Mouse (Mus musculus) layer of hippocampus, postnatal 25 days (tissue): Measurements from ENCODE around the gene Snrnp200. TPM values are rescaled to one million over a fixed set of nuclear protein-coding genes. Genes with fewer than 3 reads are reported as not detected.
"Not testable (repeated sequence)": the region's sequence is repeated elsewhere in the genome, so short reads cannot be mapped to it uniquely, and the experiment has no call there.

Experiments
- DNase-seq, 2 experiments: peaks; one replicate each; pipeline ENCODE4 v3.0.0; 2022; ENCODE audit warnings: mixed read lengths in 2 of 2, low spot score in 1 of 2; ENCODE audit errors: extremely low spot score in 1 of 2
- total RNA-seq, 2 experiments: library from RNA; stranded (reverse); gene quantifications; 2 replicates each; pipeline ENCODE4 v1.2.3; 2021

Snrnp200 gene
- total RNA-seq, 2 experiments from 2014 or later = 84.2 to 88.6 TPM

- DNase-seq = no peak
Measured at GRCm38 (mm10) chr2:127251880-127252527, 43.8 kb downstream of the Snrnp200 start.

- no peak for DNase-seq
Measured at GRCm38 (mm10) chr2:127252787-127253186, 44.6 kb downstream of the Snrnp200 start.

GRCm38 (mm10) chr2:127254604-127255134 lies 46.5 kb downstream of the Snrnp200 start:
- no peak for DNase-seq

- DNase-seq = no peak
Measured at GRCm38 (mm10) chr2:127255294-127255693, 47.1 kb downstream of the Snrnp200 start.

- no peak for DNase-seq
Measured at GRCm38 (mm10) chr2:127259340-127259739, 51.2 kb downstream of the Snrnp200 start.

- no peak for DNase-seq
Measured at GRCm38 (mm10) chr2:127262480-127262879, 54.3 kb downstream of the Snrnp200 start.

- DNase-seq = no peak
Measured at GRCm38 (mm10) chr2:127267854-127268253, 59.7 kb downstream of the Snrnp200 start.

GRCm38 (mm10) chr2:127269491-127270299 lies 61.5 kb downstream of the Snrnp200 start, which contains the start of gene Stard7:
Gene Stard7, plus strand, starts transcription at chr2:127270218.
- DNase-seq = peak in 1 of 2 experiments; percentile 79

- peak; percentile 62 to 85 for DNase-seq
Measured at GRCm38 (mm10) chr2:127270300-127271041, 62.3 kb downstream of the Snrnp200 start.

GRCm38 (mm10) chr2:127271042-127271515 lies 62.9 kb downstream of the Snrnp200 start:
- DNase-seq = no peak

- DNase-seq = not testable (repeated sequence)
Measured at GRCm38 (mm10) chr2:127272049-127272448, 63.9 kb downstream of the Snrnp200 start.

GRCm38 (mm10) chr2:127272806-127273205 lies 64.6 kb downstream of the Snrnp200 start:
- no peak for DNase-seq

GRCm38 (mm10) chr2:127274590-127274989 lies 66.4 kb downstream of the Snrnp200 start:
- no peak for DNase-seq

GRCm38 (mm10) chr2:127275551-127276320 lies 67.5 kb downstream of the Snrnp200 start:
- DNase-seq = no peak

GRCm38 (mm10) chr2:127278162-127278561 lies 70.0 kb downstream of the Snrnp200 start:
- no peak for DNase-seq

Other genes starting within 250 kb of the Snrnp200 start
- gene Ap4e1, start 199.7 kb upstream of the Snrnp200 start, total RNA-seq = 10 to 100 TPM in 1 of 2 experiments, 1 to 10 TPM in 1; 9.9 to 15.0 TPM
- gene Blvra, start 137.7 kb upstream of the Snrnp200 start, total RNA-seq = 10 to 100 TPM; 19.6 to 21.3 TPM
- gene Ncaph, start 74.4 kb upstream of the Snrnp200 start, total RNA-seq = 1 to 10 TPM; 2.1 to 2.6 TPM
- 1 to 10 TPM; 2.5 to 2.8 TPM for gene Itpripl1, start 64.9 kb upstream of the Snrnp200 start, total RNA-seq
- 1 to 10 TPM in 1 of 2 experiments, under 1 TPM in 1; 0.49 to 1.2 TPM for gene 1810024B03Rik, start 106 bp upstream of the Snrnp200 start, total RNA-seq
- gene Ciao1, start 39.4 kb downstream of the Snrnp200 start, total RNA-seq = 10 to 100 TPM; 76.0 to 87.5 TPM
- gene Tmem127, start 39.5 kb downstream of the Snrnp200 start, total RNA-seq = 10 to 100 TPM; 83.4 to 83.5 TPM
- gene Stard7, start 61.8 kb downstream of the Snrnp200 start, total RNA-seq = 100 to 1,000 TPM; 110 to 114 TPM
- 1 to 10 TPM; 1.2 to 1.3 TPM for gene Dusp2, start 127.8 kb downstream of the Snrnp200 start, total RNA-seq
- not detected for gene Astl, start 130.3 kb downstream of the Snrnp200 start, total RNA-seq
- gene Adra2b, start 154.8 kb downstream of the Snrnp200 start, total RNA-seq = under 1 TPM; 0.14 to 0.15 TPM
- under 1 TPM; 0.26 to 0.27 TPM for gene Gpat2, start 216.8 kb downstream of the Snrnp200 start, total RNA-seq
- 10 to 100 TPM; 17.7 to 17.9 TPM for gene Fahd2a, start 236.2 kb downstream of the Snrnp200 start, total RNA-seq